Mouse (Mus musculus) megakaryocyte, embryonic 14.5 days (primary cell): ENCODE data around the gene Uspl1. TPM values are rescaled to one million over a fixed set of nuclear protein-coding genes. Genes with fewer than 3 reads are reported as not detected.
A peak's percentile ranks its signal among the peaks of the same experiment; 100 is the strongest.

Experiments
- H3K27me3 ChIP-seq: replicated peaks from 2 replicates; pipeline ENCODE3; 2012; ENCODE audit warnings: inconsistent platforms
- H3K36me3 ChIP-seq: replicated peaks from 2 replicates; pipeline ENCODE3; 2012; ENCODE audit warnings: low read length, inconsistent platforms, mixed read lengths
- H3K4me1 ChIP-seq: 2 replicates; pipeline ENCODE4 v1.6.1; 2012; ENCODE audit warnings: inconsistent platforms
- H3K4me3 ChIP-seq: replicated peaks from 2 replicates; pipeline ENCODE3; 2012; ENCODE audit warnings: moderate library complexity, mild to moderate bottlenecking, inconsistent platforms
- H3K9me3 ChIP-seq: 2 replicates; pipeline ENCODE4 v1.6.1; 2012; ENCODE audit warnings: inconsistent platforms
- FLI1 ChIP-seq: IDR thresholded peaks from 2 replicates; pipeline ENCODE4 v1.6.1; 2012; ENCODE audit warnings: low read length, inconsistent platforms, mixed read lengths
- GATA1 ChIP-seq: IDR thresholded peaks from 3 replicates; pipeline ENCODE4 v1.6.1; 2012; ENCODE audit warnings: mixed read lengths, low read length, inconsistent platforms, borderline replicate concordance
- polyA plus RNA-seq: library from polyadenylated mRNA; stranded (reverse); fragments of >175 nt; gene quantifications from 2 replicates; pipeline ENCODE4 v1.2.3, GENCODE M21; 2012; ENCODE audit warnings: low replicate concordance; ENCODE audit not compliant: insufficient read depth

The Uspl1 gene
- polyA plus RNA-seq, 1 experiment, result 0.91 TPM

DNA sequence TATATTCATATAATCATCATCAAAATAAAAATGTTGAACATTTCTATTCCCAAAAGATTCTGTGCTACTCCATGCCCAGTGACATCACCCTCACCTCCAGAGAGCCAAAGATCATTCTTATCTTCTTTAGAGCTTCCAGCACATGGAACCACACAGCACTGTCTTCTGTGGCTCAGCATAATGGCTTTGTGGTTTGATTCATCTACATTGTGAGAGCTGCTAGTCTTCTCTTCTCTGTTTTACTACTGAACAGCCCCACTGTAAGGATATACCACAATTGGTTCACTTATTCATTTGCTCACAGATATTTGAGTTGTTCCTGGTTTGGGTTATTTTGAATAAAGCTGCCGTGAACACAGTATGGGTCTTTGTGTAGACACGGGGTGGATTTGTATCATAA, 71.4 kb downstream of the Uspl1 start:
- Histone ChIP-seq H3K27me3 (no peaks in the 10 kb centered on the region), H3K36me3 (peaks cover 8% of the 10 kb centered on the region), H3K4me3 (no peak overlapping the region), H3K4me1 (peaks cover 47% of the 10 kb centered on the region), H3K9me3 (no peaks in the 10 kb centered on the region)
- TF ChIP-seq FLI1, result no peak
- TF ChIP-seq GATA1, result no peak

DNA sequence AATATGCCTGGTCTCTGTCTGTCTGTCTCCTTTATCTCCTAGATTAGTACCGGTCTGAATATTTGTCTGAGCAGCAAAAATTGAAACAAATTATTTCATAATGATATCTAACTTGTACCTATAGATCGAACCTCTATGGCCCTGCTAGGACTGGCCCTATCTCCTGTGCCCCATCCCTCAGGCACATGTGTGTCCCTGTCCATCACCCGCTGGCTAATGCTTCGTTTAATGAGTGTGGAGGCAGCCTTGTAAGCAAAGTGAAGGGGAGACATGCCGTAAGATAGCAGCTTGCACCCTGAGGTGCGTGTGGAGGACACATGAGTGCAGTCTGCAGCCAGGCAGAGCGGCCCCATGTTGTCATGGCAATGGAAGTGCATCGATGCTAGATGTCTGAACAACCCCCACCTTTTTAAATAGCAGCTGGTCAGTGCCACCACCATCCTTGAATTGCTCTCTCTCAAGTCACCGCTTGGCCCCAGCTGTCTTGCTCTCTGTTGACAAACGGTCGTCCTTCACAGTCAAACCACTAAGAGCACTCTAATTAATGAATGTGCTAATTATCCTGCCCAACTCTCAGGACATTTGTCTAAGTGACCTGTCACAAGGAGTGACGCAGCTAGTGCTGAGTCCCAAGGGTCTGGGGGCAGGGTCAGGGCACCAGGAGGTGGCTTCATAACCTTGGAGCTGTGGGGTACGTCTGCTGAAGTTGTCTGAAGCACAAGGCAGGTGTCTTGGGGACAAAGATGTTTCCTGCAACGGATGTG, 73.5 kb downstream of the Uspl1 start:
- Histone ChIP-seq H3K27me3 (no peaks in the 10 kb centered on the region), H3K36me3 (peaks cover under 1% of the 10 kb centered on the region), H3K9me3 (no peaks in the 10 kb centered on the region), H3K4me3 (no peak overlapping the region), H3K4me1 (peaks cover 60% of the 10 kb centered on the region)
- TF ChIP-seq FLI1 (no peak), GATA1 (no peak)

DNA sequence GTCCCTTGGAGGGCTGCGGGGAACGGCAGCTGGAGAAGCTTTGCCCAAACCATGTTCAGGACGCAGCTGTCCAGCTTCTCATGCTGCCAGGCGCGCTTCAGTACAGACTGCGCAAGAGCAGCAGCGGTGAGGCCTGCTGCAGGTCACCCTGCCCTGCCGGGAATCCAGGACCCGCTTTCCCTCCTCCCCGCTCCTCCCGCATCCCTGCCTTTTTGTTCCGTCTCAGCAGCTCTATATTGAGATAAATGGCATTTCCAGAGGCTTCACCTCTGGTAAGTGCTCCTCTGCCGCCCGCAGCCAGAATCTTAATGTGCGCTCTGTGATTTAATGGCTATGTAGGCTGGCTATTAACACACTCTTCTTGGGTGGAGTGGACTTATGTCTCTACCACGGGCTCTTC, 74.9 kb downstream of the Uspl1 start:
- Histone ChIP-seq H3K27me3 (no peaks in the 10 kb centered on the region), H3K4me1 (peaks cover 66% of the 10 kb centered on the region), H3K9me3 (no peaks in the 10 kb centered on the region), H3K4me3 (no peak overlapping the region), H3K36me3 (no peaks in the 10 kb centered on the region)
- TF ChIP-seq GATA1 (no peak), FLI1 (no peak)

DNA sequence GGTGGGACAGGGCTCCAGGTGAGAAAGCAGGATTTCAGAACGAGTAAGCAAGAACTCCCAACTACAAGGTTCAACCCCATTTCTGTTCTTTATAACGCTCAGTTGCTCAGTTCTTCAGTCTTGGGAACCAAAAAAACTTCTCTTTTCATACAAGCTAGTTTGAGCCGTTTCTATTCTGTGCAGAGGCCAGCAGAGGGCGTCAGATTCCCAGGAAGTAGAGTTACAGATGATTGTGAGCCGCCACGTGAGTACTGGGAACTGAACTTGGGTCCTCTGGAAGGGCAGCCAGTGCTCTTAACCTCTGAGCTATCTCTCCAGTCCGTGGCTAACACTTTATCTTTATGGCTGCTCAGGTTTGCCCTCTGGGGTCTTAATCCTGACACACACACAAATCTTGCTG, 77.3 kb downstream of the Uspl1 start:
- Histone ChIP-seq H3K27me3 (no peaks in the 10 kb centered on the region), H3K9me3 (no peaks in the 10 kb centered on the region), H3K36me3 (no peaks in the 10 kb centered on the region), H3K4me3 (no peak overlapping the region), H3K4me1 (peaks cover 58% of the 10 kb centered on the region)
- TF ChIP-seq FLI1, result no peak
- TF ChIP-seq GATA1, result no peak

DNA sequence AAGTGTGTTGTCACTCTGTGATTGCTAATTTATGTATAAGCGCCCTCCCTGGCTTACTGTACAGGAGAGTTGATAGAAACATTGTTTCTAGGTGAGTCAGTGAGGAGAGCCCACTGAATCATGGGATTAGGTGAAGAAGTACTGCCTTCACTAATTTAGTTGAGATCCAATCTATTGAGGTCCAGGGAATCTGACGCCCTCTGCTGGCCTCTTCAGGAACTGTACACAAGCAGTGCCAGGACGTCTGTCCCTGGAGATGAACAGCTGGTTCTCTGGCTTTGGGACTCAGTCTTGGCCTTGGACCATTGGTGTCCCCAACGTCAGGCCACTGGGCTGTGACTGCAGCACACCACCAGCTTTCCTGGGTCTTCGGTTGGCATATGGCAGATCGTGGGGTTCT, 77.7 kb downstream of the Uspl1 start:
- no peak for TF ChIP-seq FLI1
- TF ChIP-seq GATA1, result no peak
- Histone ChIP-seq H3K4me1 (peaks cover 62% of the 10 kb centered on the region), H3K4me3 (no peak overlapping the region), H3K9me3 (no peaks in the 10 kb centered on the region), H3K36me3 (peaks cover 3% of the 10 kb centered on the region), H3K27me3 (no peaks in the 10 kb centered on the region)

DNA sequence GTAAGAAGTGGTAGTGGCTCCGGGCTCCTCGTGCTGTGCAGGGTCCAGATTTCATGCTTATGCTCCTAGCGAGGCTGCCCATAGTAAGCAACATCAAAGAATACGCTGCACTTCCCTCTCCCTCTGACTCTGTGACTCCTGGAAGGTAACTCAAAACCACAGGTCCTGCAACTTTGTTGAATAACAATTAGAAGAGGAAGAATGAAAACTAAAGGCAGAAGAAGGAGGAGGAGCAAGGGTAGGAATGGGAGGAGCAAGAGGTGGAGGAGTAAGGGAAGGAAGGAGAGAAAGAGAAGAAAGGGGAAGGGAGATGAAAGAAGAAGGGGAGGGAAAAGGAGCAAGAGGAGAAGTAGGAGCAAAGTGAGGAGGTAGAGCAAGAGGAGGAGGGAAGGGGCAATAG, 80.3 kb downstream of the Uspl1 start, which contains the start of gene Alox5ap:
TSS of gene Alox5ap (plus strand) at position 363 of the 400 bp plus-strand sequence.
- H3K4me3 ChIP-seq, result peak within 1 kb of the TSS; percentile 96
- peaks cover 78% of the 10 kb centered on the region for H3K4me1 ChIP-seq
- no peaks in the 10 kb centered on the region for H3K9me3 ChIP-seq
- TF ChIP-seq GATA1, result no peak
- no peak for TF ChIP-seq FLI1
- peaks cover 22% of the 10 kb centered on the region for H3K36me3 ChIP-seq
- no peaks in the 10 kb centered on the region for H3K27me3 ChIP-seq

DNA sequence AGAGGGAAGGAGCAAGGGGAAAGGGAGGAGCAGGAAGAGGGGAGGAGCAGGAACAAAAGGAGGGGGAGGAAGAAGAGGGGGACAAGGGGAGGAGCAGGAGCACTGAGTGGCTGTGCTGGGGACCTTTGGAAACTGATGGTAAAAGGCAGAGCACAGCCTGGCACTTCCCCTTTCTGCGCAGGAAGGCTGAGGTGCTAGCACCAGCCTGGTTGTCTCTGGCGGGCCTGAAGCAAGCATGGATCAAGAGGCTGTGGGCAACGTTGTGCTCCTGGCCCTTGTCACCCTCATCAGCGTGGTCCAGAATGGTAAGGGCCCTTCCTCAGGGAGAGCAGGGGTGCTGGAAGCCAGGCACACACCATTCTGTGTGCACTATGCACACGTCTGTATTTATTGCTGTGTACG, 80.7 kb downstream of the Uspl1 start:
- Histone ChIP-seq H3K27me3 (no peaks in the 10 kb centered on the region), H3K9me3 (no peaks in the 10 kb centered on the region), H3K4me1 (peaks cover 83% of the 10 kb centered on the region), H3K36me3 (peaks cover 27% of the 10 kb centered on the region), H3K4me3 (peak overlapping the region; percentile 96)
- TF ChIP-seq GATA1 (no peak), FLI1 (no peak)

Other genes starting within 250 kb of the Uspl1 start
- gene Gm42791, start 189.2 kb upstream of the Uspl1 start, polyA plus RNA-seq, result not detected in 2 replicates
- 21.8 and 484 TPM in 2 replicates for gene Hmgb1, start 139 bp downstream of the Uspl1 start, polyA plus RNA-seq
- gene Alox5ap, start 80.4 kb downstream of the Uspl1 start, polyA plus RNA-seq, result 15.7 and 31.2 TPM in 2 replicates
- not detected in 2 replicates for gene Medag, start 227.4 kb downstream of the Uspl1 start, polyA plus RNA-seq